In genomic region chr13:54950131-54950530, GRCm38 (mm10) we compare ENCODE assay signal across 8 mouse cellular contexts. TPM values are rescaled to one million over a fixed set of nuclear protein-coding genes. Genes with fewer than 3 reads are reported as not detected.
DNase-seq lines count a peak whose midpoint lies in the region; ATAC-seq and TF ChIP-seq lines count a peak whose summit lies in the region.

No protein-coding gene starts in this region.

- TF ChIP-seq POLR2A in limb, embryonic 14.5 days (IDR thresholded peaks at IDR 0.05; ENCODE audit: borderline replicate concordance, extremely low read depth, insufficient read depth, insufficient read length) = no peak

- peaks cover 3% of the 10 kb centered on the region; the same call in 1 of the 2 replicates for H3K4me1 ChIP-seq in limb, embryonic 14.5 days (ENCODE audit: control insufficient read depth, insufficient read depth, low read length)
- peaks cover 11% of the 10 kb centered on the region; the same call in 1 of the 2 replicates for H3K4me1 ChIP-seq in stomach, embryonic 16.5 days (ENCODE audit: control insufficient read depth, insufficient read depth, low read length)

- no peak overlapping the region for H3K27ac ChIP-seq in gastrocnemius, adult 2 months
- no peak overlapping the region for H3K27ac ChIP-seq in limb, embryonic 14.5 days (replicated peaks; ENCODE audit: low read depth, low read length)
- H3K27ac ChIP-seq in stomach, embryonic 16.5 days (ENCODE audit: low read length) = no peak overlapping the region

- no peaks in the 10 kb centered on the region for H3K36me3 ChIP-seq in limb, embryonic 14.5 days (ENCODE audit: control insufficient read depth, insufficient read depth, low read length)
- no peaks in the 10 kb centered on the region for H3K36me3 ChIP-seq in stomach, embryonic 16.5 days (ENCODE audit: control insufficient read depth, insufficient read depth, low read length)

- no peaks in the 10 kb centered on the region for H3K9me3 ChIP-seq in limb, embryonic 14.5 days (ENCODE audit: control insufficient read depth, low read length)
- no peaks in the 10 kb centered on the region for H3K9me3 ChIP-seq in stomach, embryonic 16.5 days (replicated peaks; ENCODE audit: control insufficient read depth, low read length)

- no peak for ATAC-seq in limb, embryonic 14.5 days (ENCODE audit: low FRiP score, low read depth)
- no peak for ATAC-seq in stomach, embryonic 16.5 days (ENCODE audit: insufficient read depth, low FRiP score)
- no peak for ATAC-seq in monocyte, adult 5-6 weeks (replicated peaks; ENCODE audit: insufficient number of reproducible peaks, low FRiP score, low TSS enrichment, poor library complexity, severe bottlenecking)

- intact Hi-C loops in gastrocnemius, adult 2 months (cut with DNase I) = no loop called here

- 4% methylated on average over 9 of the region's 9 CpGs for WGBS in limb, embryonic 14.5 days
- 2% methylated on average over 8 of the region's 9 CpGs for WGBS in stomach, embryonic 16.5 days

- peak overlapping the region; percentile 89 for H3K4me3 ChIP-seq in gastrocnemius, adult 2 months
- H3K4me3 ChIP-seq in limb, embryonic 14.5 days (replicated peaks; ENCODE audit: low read length) = peak overlapping the region; percentile 55
- peak overlapping the region; percentile 69 for H3K4me3 ChIP-seq in stomach, embryonic 16.5 days (replicated peaks; ENCODE audit: low read length)

- no peak for TF ChIP-seq CTCF in gastrocnemius, adult 2 months (IDR thresholded peaks at IDR 0.05)

- peaks cover 90% of the 10 kb centered on the region for H3K27me3 ChIP-seq in limb, embryonic 14.5 days (ENCODE audit: control insufficient read depth, insufficient read depth, low read length)
- peaks cover 80% of the 10 kb centered on the region for H3K27me3 ChIP-seq in stomach, embryonic 16.5 days (ENCODE audit: control insufficient read depth, insufficient read depth, low read length)

- no peak for DNase-seq in gastrocnemius, adult 2 months
- no peak for DNase-seq in gastrocnemius, postnatal 25 days
- DNase-seq in right cerebral cortex, postnatal 25 days = peak; percentile 37
- DNase-seq in right cerebral cortex, adult 2 months (ENCODE audit: low spot score in 2 of 2) = no peak
- DNase-seq in limb, embryonic 14.5 days (ENCODE audit: low spot score) = no peak
- no peak for DNase-seq in lung, postnatal 10 days

- peak overlapping the region; percentile 100 for H3K4me2 ChIP-seq in limb, embryonic 14.5 days (replicated peaks; ENCODE audit: low read depth, low read length, severe bottlenecking)
- H3K4me2 ChIP-seq in stomach, embryonic 16.5 days (ENCODE audit: low read depth, low read length) = peak overlapping the region; percentile 100

- no peak overlapping the region for H3K9ac ChIP-seq in limb, embryonic 14.5 days (ENCODE audit: low read depth, low read length, severe bottlenecking)
- H3K9ac ChIP-seq in stomach, embryonic 16.5 days (ENCODE audit: low read length) = no peak overlapping the region

RNA-seq across cellular contexts. Expression of gene Unc5a, which starts 0.9 kb away (rescaled TPM):
- total RNA-seq in gastrocnemius, adult 2 months (2021) = 1 to 10 TPM; 7.5 to 7.9 TPM
- total RNA-seq in gastrocnemius, postnatal 25 days (2021) = 1 to 10 TPM; 8.7 to 9.0 TPM
- polyA plus RNA-seq in limb, embryonic 14.5 days (2012; rRNA removed) = 3.3 and 3.9 TPM in 2 replicates
- 1.2 and 2.2 TPM in 2 replicates for polyA plus RNA-seq in limb, embryonic 14.5 days (2014; fragmentation: Nextera tagmentation; extraction: Ambion mirVana)
- polyA plus RNA-seq in stomach, embryonic 16.5 days (2015; fragmentation: Nextera tagmentation; extraction: Ambion mirVana) = 2.2 and 2.3 TPM in 2 replicates
- 3.3 to 6.8 TPM in 2 of 3 replicates, not detected in the other for total RNA-seq in monocyte, adult 5-6 weeks (2017)
